Mouse (Mus musculus) forebrain, embryonic 10.5 days (tissue): ENCODE measurements around the gene Acot4. TPM values are rescaled to one million over a fixed set of nuclear protein-coding genes. Genes with fewer than 3 reads are reported as not detected.
A peak's percentile ranks its signal among the peaks of the same experiment; 100 is the strongest.
"Not testable (repeated sequence)": the region's sequence is repeated elsewhere in the genome, so short reads cannot be mapped to it uniquely, and the experiment has no call there.

Source experiments
- DNase-seq: peaks from one replicate; pipeline ENCODE4 v3.0.0-alpha.2; 2017; ENCODE audit warnings: low spot score; ENCODE audit errors: extremely low spot score
- H3K27ac ChIP-seq: fragments of 300-500 bp; sonication (generic); 2 replicates; pipeline ENCODE4 v1.5.1; 2016; ENCODE audit warnings: mild to moderate bottlenecking
- H3K27me3 ChIP-seq: fragments of 300-500 bp; sonication (generic); 2 replicates; pipeline ENCODE4 v1.6.1; 2016; ENCODE audit warnings: mild to moderate bottlenecking; ENCODE audit not compliant: poor library complexity, severe bottlenecking
- H3K36me3 ChIP-seq: fragments of 300-500 bp; sonication (generic); replicated peaks from 2 replicates; pipeline ENCODE4 v1.6.1; 2016; ENCODE audit warnings: mild to moderate bottlenecking, moderate library complexity
- H3K4me1 ChIP-seq: fragments of 300-500 bp; sonication (generic); 2 replicates; pipeline ENCODE4 v1.6.1; 2016
- H3K4me3 ChIP-seq: fragments of 300-500 bp; sonication (generic); 2 replicates; pipeline ENCODE4 v1.5.1; 2016; ENCODE audit warnings: mild to moderate bottlenecking, moderate library complexity
- H3K9me3 ChIP-seq: fragments of 300-500 bp; sonication (generic); 2 replicates; pipeline ENCODE4 v1.6.1; 2016; ENCODE audit warnings: mild to moderate bottlenecking, moderate library complexity
- WGBS: fragments of 180-500 bp; shearing (Covaris S2); methylation state at CpG from one replicate; pipeline ENCODE4 v1.1.7; 2016; 5-methylcytosine and 5-hydroxymethylcytosine counted together
- polyA plus RNA-seq: library from polyadenylated mRNA; unstranded; fragments of >200 nt; fragmentation: Nextera tagmentation; extraction: Ambion mirVana; gene quantifications from 2 replicates; pipeline ENCODE4 v1.2.1, GENCODE M21; 2016

The Acot4 gene
- polyA plus RNA-seq: 0.14 and 0.15 TPM in 2 replicates

GRCm38 (mm10) chr12:84038241-84038640 is at the start of gene Acot4:
Acot4 (plus strand) TSS chr12:84038379.
- Histone ChIP-seq H3K9me3 (peaks cover 16% of the 10 kb centered on the region), H3K27me3 (peaks cover 14% of the 10 kb centered on the region), H3K27ac (peak within 1 kb of the TSS; percentile 58), H3K4me3 (peak within 1 kb of the TSS; percentile 53)
- WGBS: 14% methylated on average over 32 of the region's 32 CpGs
- DNase-seq: peak; percentile 25
- H3K4me1 ChIP-seq, H3K36me3 ChIP-seq: not testable (repeated sequence)

DNA sequence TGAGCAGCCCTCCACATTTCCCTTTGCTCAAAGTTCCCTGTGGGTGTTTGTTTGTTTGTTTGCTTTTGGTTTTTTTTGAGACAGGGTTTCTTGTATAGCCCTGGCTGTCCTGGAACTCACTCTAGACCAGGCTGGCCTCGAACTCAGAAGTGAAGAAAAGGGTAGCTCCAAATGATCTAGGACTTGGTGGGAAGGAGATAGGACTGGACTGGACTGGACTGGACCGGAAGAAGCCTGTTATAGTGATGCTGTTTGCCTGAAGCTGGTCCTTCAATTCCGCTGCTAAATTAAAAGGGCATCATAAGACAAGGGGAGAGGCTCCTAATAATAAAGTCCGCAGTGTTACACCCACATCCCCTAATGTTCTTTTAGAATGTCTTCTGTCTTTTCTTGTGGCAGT is 49.7 kb upstream of the Acot4 start:
- Histone ChIP-seq H3K4me1 (peaks cover 15% of the 10 kb centered on the region), H3K4me3 (peak overlapping the region; percentile 65), H3K27ac (peak overlapping the region; percentile 92), H3K9me3 (peaks cover 5% of the 10 kb centered on the region), H3K36me3 (peaks cover 12% of the 10 kb centered on the region), H3K27me3 (no peaks in the 10 kb centered on the region)
- 74% methylated on average over 4 of the region's 4 CpGs for WGBS
- DNase-seq: no peak

GRCm38 (mm10) chr12:83989378-83989777 is 48.8 kb upstream of the Acot4 start:
- no peak overlapping the region for H3K27ac ChIP-seq
- no peak for DNase-seq
- peaks cover 15% of the 10 kb centered on the region for H3K36me3 ChIP-seq
- H3K27me3 ChIP-seq: no peaks in the 10 kb centered on the region
- H3K9me3 ChIP-seq: peaks cover 5% of the 10 kb centered on the region
- H3K4me3 ChIP-seq: no peak overlapping the region
- H3K4me1 ChIP-seq: peaks cover 15% of the 10 kb centered on the region
- 95% methylated on average over 4 of the region's 4 CpGs for WGBS

DNA sequence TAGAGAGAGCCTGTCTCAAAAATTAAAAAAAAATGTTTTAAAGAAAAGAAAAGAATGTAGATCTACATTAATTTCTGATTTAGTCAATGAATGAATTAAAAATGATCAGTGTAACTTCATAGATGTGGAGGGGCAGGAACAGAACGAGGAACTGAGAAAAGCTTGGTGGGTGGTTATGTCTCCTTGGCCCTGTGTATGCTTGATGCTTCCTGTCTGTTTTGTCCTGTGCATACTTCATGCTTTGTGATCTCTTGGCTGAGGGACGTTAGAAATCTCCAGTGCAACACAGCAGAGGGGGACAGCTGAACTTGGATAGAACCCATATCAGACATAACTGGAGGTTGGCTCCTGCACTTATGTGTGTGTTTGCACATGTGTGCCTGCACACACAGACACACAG is 41.0 kb upstream of the Acot4 start:
- 80% methylated on average over 2 of the region's 2 CpGs for WGBS
- Histone ChIP-seq H3K27ac (no peak overlapping the region), H3K27me3 (no peaks in the 10 kb centered on the region), H3K4me3 (no peak overlapping the region), H3K9me3 (peaks cover 14% of the 10 kb centered on the region; the same call in 1 of the 2 replicates), H3K4me1 (no peaks in the 10 kb centered on the region), H3K36me3 (peaks cover 18% of the 10 kb centered on the region)
- DNase-seq: no peak

DNA sequence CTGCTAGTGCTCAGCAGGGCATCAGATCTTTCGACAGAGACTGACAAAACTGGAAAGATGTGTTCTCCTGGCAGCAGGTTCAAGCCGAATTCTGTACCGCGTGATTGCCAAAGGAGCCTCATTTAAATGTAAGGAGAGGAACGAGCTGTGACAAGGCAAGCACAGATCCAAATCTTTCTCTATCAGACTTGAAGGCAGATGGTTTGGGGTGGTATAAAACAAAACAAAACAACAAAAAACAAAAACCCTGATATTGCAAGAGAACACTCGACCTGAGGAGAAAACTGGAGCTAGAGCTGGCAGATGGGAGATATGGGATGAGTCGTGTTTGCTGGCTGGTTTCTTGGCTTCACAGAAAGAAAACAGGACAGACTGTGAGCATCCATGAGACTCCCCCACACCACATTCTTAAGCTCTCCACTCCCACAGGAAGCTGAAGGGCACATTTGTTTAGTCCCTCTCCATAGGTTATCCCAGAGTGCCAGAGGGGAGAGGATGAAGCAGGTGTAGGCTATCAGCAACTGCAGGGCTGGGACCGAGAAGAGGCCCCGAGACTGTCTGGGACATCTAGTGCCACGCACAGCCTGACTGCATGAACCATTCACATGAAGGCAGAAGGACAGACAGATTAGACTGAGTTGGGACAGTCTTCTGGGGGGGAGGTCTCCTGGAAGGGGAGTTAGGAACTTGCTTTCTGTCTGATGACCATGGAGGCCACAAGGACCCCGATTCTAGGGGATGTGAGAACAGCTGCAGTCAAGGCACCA is 39.7 kb upstream of the Acot4 start:
- Histone ChIP-seq H3K27me3 (no peaks in the 10 kb centered on the region), H3K4me3 (no peak overlapping the region), H3K27ac (no peak overlapping the region), H3K4me1 (no peaks in the 10 kb centered on the region), H3K36me3 (peaks cover 9% of the 10 kb centered on the region; the same call in 1 of the 2 replicates), H3K9me3 (peaks cover 14% of the 10 kb centered on the region; the same call in 1 of the 2 replicates)
- 74% methylated on average over 11 of the region's 11 CpGs for WGBS
- no peak for DNase-seq

DNA sequence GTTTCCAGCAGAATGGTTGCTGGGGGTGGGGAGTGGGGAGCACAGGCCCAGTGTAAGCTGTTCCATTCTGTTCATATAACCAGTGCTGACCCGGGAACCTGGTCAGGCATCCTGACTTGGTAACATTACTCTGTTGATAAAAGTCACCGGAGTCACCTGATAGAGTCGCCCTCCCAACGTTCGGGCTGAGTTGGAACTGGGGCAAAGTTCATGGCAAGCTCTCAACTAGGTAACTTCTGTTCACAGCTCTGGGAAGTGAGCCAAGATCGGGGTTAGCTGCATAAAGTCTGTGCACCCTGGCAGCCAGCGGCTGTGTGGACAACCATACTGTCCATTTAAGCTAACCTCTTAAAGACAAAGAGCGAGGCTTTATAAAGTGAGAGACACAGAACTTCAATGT is 38.9 kb upstream of the Acot4 start:
- H3K27me3 ChIP-seq, H3K27ac ChIP-seq, H3K4me3 ChIP-seq, H3K36me3 ChIP-seq, DNase-seq, H3K4me1 ChIP-seq: not testable (repeated sequence)
- WGBS: 88% methylated on average over 8 of the region's 8 CpGs
- peaks cover 14% of the 10 kb centered on the region; the same call in 1 of the 2 replicates for H3K9me3 ChIP-seq

DNA sequence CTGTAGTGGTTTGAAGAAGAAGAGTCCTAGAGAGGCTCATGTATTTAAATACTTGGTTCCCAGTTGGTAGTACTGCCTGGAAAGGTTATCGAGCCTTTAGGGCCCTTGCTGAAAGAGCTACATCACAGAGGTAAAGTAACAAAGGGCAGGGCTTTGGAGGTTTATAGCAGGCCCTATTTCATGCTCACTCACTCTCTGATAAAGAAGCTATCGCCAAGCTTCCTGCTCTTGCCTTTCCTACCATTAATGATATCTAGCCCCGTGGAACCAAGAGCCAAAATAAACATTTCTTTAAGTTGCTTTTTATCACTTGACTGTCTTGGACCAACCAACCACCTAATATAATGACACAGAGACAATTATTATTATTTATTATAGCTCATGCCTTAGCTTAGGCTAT is 37.8 kb upstream of the Acot4 start:
- H3K4me1 ChIP-seq: no peaks in the 10 kb centered on the region
- H3K9me3 ChIP-seq: peaks cover 11% of the 10 kb centered on the region; the same call in 1 of the 2 replicates
- no peak overlapping the region for H3K27ac ChIP-seq
- DNase-seq: no peak
- H3K36me3 ChIP-seq: no peaks in the 10 kb centered on the region
- WGBS: 92% methylated on average over 3 of the region's 3 CpGs
- H3K4me3 ChIP-seq: no peak overlapping the region
- H3K27me3 ChIP-seq: no peaks in the 10 kb centered on the region

DNA sequence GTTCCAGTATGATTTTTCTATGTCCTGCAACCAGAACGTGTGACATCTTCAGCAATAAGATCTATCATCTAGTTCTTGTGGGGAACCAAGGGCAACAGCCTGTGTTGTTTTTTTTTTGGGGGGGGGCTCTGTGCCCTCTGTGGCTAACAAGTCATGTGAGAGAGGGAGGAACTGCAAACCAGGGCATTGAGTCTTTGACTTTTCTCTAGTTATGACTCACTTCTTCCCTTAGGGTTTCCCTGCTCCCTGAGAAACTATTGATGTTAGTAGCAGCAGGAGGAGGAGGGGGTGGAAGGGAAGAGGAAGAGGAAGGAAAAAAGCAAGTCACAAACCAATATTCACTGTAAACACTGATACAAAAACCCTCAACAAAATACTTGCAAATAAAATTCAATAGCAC is 34.3 kb upstream of the Acot4 start:
- H3K4me1 ChIP-seq: peaks cover 7% of the 10 kb centered on the region
- H3K36me3 ChIP-seq: no peaks in the 10 kb centered on the region
- peaks cover 4% of the 10 kb centered on the region; the same call in 1 of the 2 replicates for H3K27me3 ChIP-seq
- no peak overlapping the region for H3K27ac ChIP-seq
- WGBS: 85% methylated on average over 1 of the region's 1 CpGs
- no peak for DNase-seq
- H3K9me3 ChIP-seq: peaks cover 6% of the 10 kb centered on the region; the same call in 1 of the 2 replicates
- H3K4me3 ChIP-seq: no peak overlapping the region

- DNase-seq: no peak
- H3K4me3 ChIP-seq: no peak overlapping the region
- 90% methylated on average over 12 of the region's 12 CpGs for WGBS
- peaks cover 42% of the 10 kb centered on the region for H3K4me1 ChIP-seq
- peaks cover 12% of the 10 kb centered on the region; the same call in 1 of the 2 replicates for H3K27me3 ChIP-seq
- no peaks in the 10 kb centered on the region for H3K9me3 ChIP-seq
- peak overlapping the region; percentile 84; the same call in 1 of the 2 replicates for H3K27ac ChIP-seq
- no peaks in the 10 kb centered on the region for H3K36me3 ChIP-seq
Observed at GRCm38 (mm10) chr12:84008251-84008650, 29.9 kb upstream of the Acot4 start.

GRCm38 (mm10) chr12:84008729-84009128 is 29.4 kb upstream of the Acot4 start:
- Histone ChIP-seq H3K27me3 (peaks cover 12% of the 10 kb centered on the region; the same call in 1 of the 2 replicates), H3K9me3 (no peaks in the 10 kb centered on the region), H3K27ac (peak overlapping the region; percentile 84), H3K4me3 (peak overlapping the region; percentile 54), H3K4me1 (peaks cover 42% of the 10 kb centered on the region), H3K36me3 (no peaks in the 10 kb centered on the region)
- no peak for DNase-seq
- WGBS: 70% methylated on average over 8 of the region's 8 CpGs

DNA sequence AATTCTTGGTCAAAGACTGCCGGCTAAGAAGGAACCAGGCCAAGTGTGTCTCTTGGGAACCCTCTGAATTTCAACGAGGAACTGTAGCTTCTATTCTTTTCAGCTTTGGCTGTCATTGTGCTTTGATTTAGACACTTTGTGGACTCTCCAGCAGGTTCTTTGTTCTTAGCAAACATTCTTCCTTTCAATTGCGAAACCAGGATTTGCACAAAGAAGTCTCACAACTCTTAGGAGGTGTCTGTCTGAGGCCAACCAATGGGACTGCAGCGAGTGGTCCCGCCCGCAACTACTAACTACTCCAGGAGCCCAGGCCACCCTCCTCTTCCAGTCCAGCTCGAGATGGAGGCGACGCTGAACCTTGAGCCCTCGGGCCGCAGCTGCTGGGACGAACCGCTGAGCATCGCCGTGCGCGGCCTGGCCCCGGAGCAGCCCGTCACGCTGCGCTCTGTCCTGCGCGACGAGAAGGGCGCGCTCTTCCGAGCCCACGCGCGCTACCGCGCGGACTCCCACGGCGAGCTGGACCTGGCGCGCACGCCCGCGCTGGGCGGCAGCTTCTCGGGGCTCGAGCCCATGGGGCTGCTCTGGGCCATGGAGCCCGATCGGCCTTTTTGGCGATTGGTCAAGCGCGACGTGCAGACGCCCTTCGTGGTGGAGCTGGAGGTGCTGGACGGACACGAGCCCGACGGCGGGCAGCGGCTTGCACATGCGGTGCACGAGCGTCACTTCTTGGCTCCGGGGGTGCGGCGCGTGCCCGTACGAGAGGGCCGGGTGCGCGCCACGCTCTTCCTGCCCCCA is 28.8 kb upstream of the Acot4 start, which contains the start of gene Acot1:
Acot1 (plus strand) TSS at position 320 of the 795 bp plus-strand sequence.
- 2% methylated on average over 55 of the region's 70 CpGs for WGBS

GRCm38 (mm10) chr12:84010201-84010600 is 28.0 kb upstream of the Acot4 start:
- 84% methylated on average over 3 of the region's 3 CpGs for WGBS
- H3K4me3 ChIP-seq: peak overlapping the region; percentile 54
- H3K9me3 ChIP-seq: no peaks in the 10 kb centered on the region
- peaks cover 12% of the 10 kb centered on the region; the same call in 1 of the 2 replicates for H3K27me3 ChIP-seq
- H3K4me1 ChIP-seq: peaks cover 42% of the 10 kb centered on the region
- peaks cover 8% of the 10 kb centered on the region for H3K36me3 ChIP-seq
- 0 out of 2 replicates have a peak overlapping the region, but pooled peaks have one; percentile 84 for H3K27ac ChIP-seq
- DNase-seq: no peak

More for the DNA sequence above, 28.8 kb upstream of the Acot4 start, which contains the start of gene Acot1:
- not testable (repeated sequence) for H3K36me3 ChIP-seq, H3K9me3 ChIP-seq
- H3K4me3 ChIP-seq: peak within 1 kb of the TSS; percentile 54
- H3K27ac ChIP-seq: peak within 1 kb of the TSS; percentile 84
- H3K27me3 ChIP-seq: peaks cover 12% of the 10 kb centered on the region; the same call in 1 of the 2 replicates
- H3K4me1 ChIP-seq: peaks cover 42% of the 10 kb centered on the region
- peak; percentile 72 for DNase-seq
